19 mouse cellular contexts compared by ENCODE assay signal in the genomic region with DNA sequence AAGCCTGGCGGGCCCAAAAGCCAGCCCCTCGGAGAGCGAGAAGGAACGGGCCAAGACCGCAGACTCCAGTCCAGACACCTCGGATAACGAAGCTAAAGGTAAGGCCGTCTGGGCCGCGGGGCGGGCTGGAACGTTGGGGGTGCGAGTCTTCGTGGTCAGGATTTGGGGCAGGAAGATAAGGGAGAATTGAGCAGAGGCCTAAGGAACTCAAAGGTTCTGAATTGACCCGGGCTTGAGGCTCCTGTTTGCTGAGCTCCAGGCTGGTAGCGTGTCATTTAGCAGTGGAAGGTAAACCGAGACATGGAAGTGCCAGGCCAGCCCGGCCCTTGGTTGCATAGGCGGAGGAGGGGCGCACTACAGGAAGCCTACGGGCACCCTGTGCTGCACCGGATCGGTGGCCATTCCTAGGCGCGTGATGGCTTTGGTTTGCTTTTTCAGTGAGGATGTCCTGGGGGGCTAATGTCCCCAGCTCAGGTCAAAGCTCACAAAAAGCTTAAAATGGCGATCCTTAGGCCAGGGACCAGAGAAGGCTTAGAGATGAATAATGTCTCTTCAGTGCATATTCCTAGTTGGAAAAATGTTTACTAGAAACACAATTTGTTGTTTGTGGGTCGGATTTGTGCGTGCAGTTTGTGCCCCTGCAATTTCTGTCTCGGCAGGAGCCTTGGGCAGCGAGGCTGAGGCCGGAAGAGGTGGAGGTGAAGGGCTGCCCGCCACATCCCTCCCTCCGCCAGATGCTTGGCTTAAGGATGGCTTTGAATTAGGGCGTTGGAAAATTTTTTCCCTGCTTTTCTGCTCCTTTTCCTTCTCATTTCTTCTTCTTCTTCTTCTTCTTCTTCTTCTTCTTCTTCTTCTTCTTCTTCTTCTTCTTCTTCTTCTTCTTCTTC. TPM values are rescaled to one million over a fixed set of nuclear protein-coding genes. Genes with fewer than 3 reads are reported as not detected.
DNase-seq lines count a peak whose midpoint lies in the region; ATAC-seq and TF ChIP-seq lines count a peak whose summit lies in the region.
"Had no signal": no experiment of that assay in that cellular context is flagged by ENCODE, and none has a peak within 500 bp of the region (broad histone marks: within the 10 kb centered on the region; RNA-seq: fewer than 3 reads in every experiment).

No protein-coding gene starts in this region.

- no peak overlapping the region for H3K4me2 ChIP-seq in liver, embryonic 11.5 days
- H3K4me2 ChIP-seq in liver, postnatal 0 days (ENCODE audit: low read depth, low read length) = no peak overlapping the region
- peak overlapping the region; percentile 94 for H3K4me2 ChIP-seq in neural tube, embryonic 14.5 days (ENCODE audit: low read depth, low read length)
- H3K4me2 ChIP-seq: forebrain, embryonic 15.5 days; hindbrain, embryonic 12.5 days had no signal

- H3K9me3 ChIP-seq in liver, embryonic 11.5 days (ENCODE audit: control insufficient read depth, low read length) = no peaks in the 10 kb centered on the region
- H3K9me3 ChIP-seq in liver, postnatal 0 days (ENCODE audit: low read length) = no peaks in the 10 kb centered on the region
- no peaks in the 10 kb centered on the region for H3K9me3 ChIP-seq in neural tube, embryonic 14.5 days (ENCODE audit: control insufficient read depth, low read length)
- H3K9me3 ChIP-seq: embryonic facial prominence, embryonic 15.5 days; forebrain, embryonic 15.5 days; hindbrain, embryonic 12.5 days had no signal

- peaks cover 3% of the 10 kb centered on the region; the same call in 1 of the 2 replicates for H3K4me1 ChIP-seq in liver, embryonic 11.5 days (replicated peaks; ENCODE audit: control insufficient read depth, insufficient read depth, low read length)
- H3K4me1 ChIP-seq in liver, postnatal 0 days (ENCODE audit: insufficient read depth) = no peaks in the 10 kb centered on the region
- peaks cover 9% of the 10 kb centered on the region; the same call in 1 of the 2 replicates for H3K4me1 ChIP-seq in neural tube, embryonic 14.5 days (ENCODE audit: control insufficient read depth, insufficient read depth, low read length)

- no peak for ATAC-seq in liver, embryonic 11.5 days (replicated peaks; ENCODE audit: low FRiP score)
- ATAC-seq in liver, postnatal 0 days = no peak
- 0 out of 2 replicates have a peak, but pooled peaks have one; percentile 13 for ATAC-seq in neural tube, embryonic 14.5 days (ENCODE audit: low read depth)
- ATAC-seq: CD4-positive, CD25-positive, alpha-beta regulatory T cell, adult 4 months; forebrain, embryonic 15.5 days had no signal

- TF ChIP-seq CTCF in liver, postnatal 0 days (IDR thresholded peaks at IDR 0.05; ENCODE audit: low read depth) = no peak

- 2% methylated on average over 34 of the region's 34 CpGs for WGBS in liver, embryonic 11.5 days
- 4% methylated on average over 34 of the region's 34 CpGs for WGBS in liver, postnatal 0 days (ENCODE audit: insufficient replicate concordance)
- 3% methylated on average over 34 of the region's 34 CpGs for WGBS in neural tube, embryonic 14.5 days

- H3K9ac ChIP-seq in liver, embryonic 11.5 days (ENCODE audit: low read depth, low read length) = no peak overlapping the region
- H3K9ac ChIP-seq in liver, postnatal 0 days (replicated peaks) = no peak overlapping the region
- H3K9ac ChIP-seq in neural tube, embryonic 14.5 days (replicated peaks; ENCODE audit: low read depth, low read length) = peak overlapping the region; percentile 82
- H3K9ac ChIP-seq: embryonic facial prominence, embryonic 15.5 days; forebrain, embryonic 15.5 days; hindbrain, embryonic 12.5 days had no signal

- no peak overlapping the region for H3K27ac ChIP-seq in liver, embryonic 11.5 days (ENCODE audit: low read depth, low read length)
- no peak overlapping the region for H3K27ac ChIP-seq in liver, postnatal 0 days (ENCODE audit: low read depth)
- peak overlapping the region; percentile 81 for H3K27ac ChIP-seq in neural tube, embryonic 14.5 days (ENCODE audit: low read depth, low read length)
- H3K27ac ChIP-seq: embryonic facial prominence, embryonic 15.5 days; forebrain, embryonic 15.5 days; hindbrain, embryonic 12.5 days had no signal

- H3K36me3 ChIP-seq in liver, embryonic 11.5 days (ENCODE audit: control insufficient read depth, insufficient read depth, low read length) = no peaks in the 10 kb centered on the region
- no peaks in the 10 kb centered on the region for H3K36me3 ChIP-seq in liver, postnatal 0 days (replicated peaks; ENCODE audit: insufficient read depth, low read length)
- no peaks in the 10 kb centered on the region for H3K36me3 ChIP-seq in neural tube, embryonic 14.5 days (ENCODE audit: control insufficient read depth, insufficient read depth, low read length)
- H3K36me3 ChIP-seq: embryonic facial prominence, embryonic 15.5 days; forebrain, embryonic 15.5 days; hindbrain, embryonic 12.5 days had no signal

- peaks cover 99% of the 10 kb centered on the region for H3K27me3 ChIP-seq in liver, embryonic 11.5 days (replicated peaks; ENCODE audit: control insufficient read depth, insufficient read depth, low read length)
- H3K27me3 ChIP-seq in liver, postnatal 0 days (ENCODE audit: insufficient read depth, low read length) = peaks cover 100% of the 10 kb centered on the region
- H3K27me3 ChIP-seq in neural tube, embryonic 14.5 days (ENCODE audit: control insufficient read depth, insufficient read depth, low read length) = peaks cover 13% of the 10 kb centered on the region

- peak; percentile 38 for DNase-seq in liver, embryonic 11.5 days (ENCODE audit: low spot score)
- DNase-seq in liver, postnatal 0 days = no peak
- DNase-seq in ZHBTc4 (ENCODE audit: low read depth, low spot score) = peak; percentile 54
- DNase-seq in kidney, postnatal 25 days = peak; percentile 48 to 70
- no peak for DNase-seq in cerebellum, adult 9-11 months
- DNase-seq in urinary bladder, adult 2 months (ENCODE audit: low spot score) = no peak
- DNase-seq: adrenal gland, postnatal 14 days; layer of hippocampus, adult 9-11 months; lung, postnatal 14 days; midbrain, embryonic 14.5 days; right cerebral cortex, postnatal 25 days; thymus, postnatal 14 days had no signal

- no peak for TF ChIP-seq EP300 in liver, postnatal 0 days (IDR thresholded peaks at IDR 0.05; ENCODE audit: low read depth)

- H3K4me3 ChIP-seq in liver, embryonic 11.5 days (ENCODE audit: low read depth, low read length) = no peak overlapping the region
- H3K4me3 ChIP-seq in liver, postnatal 0 days (ENCODE audit: low read depth, low read length) = no peak overlapping the region
- H3K4me3 ChIP-seq in neural tube, embryonic 14.5 days (ENCODE audit: low read depth, low read length) = peak overlapping the region; percentile 87
- H3K4me3 ChIP-seq: forebrain, embryonic 15.5 days had no signal

RNA-seq across cellular contexts. Expression of gene Hoxc5, which starts 0.5 kb away (rescaled TPM):
- polyA plus RNA-seq in liver, embryonic 11.5 days (2014; fragmentation: Nextera tagmentation; extraction: Ambion mirVana) = 4.1 and 5.3 TPM in 2 replicates
- not detected in 2 replicates for polyA plus RNA-seq in liver, postnatal 0 days (2015; fragmentation: Nextera tagmentation; extraction: Ambion mirVana)
- polyA plus RNA-seq in neural tube, embryonic 14.5 days (2014; fragmentation: Nextera tagmentation; extraction: Ambion mirVana) = 3.6 and 10.2 TPM in 2 replicates
- 0.60 and 1.4 TPM in 2 replicates for polyA plus RNA-seq in urinary bladder, adult 2 months (2012; rRNA removed)
- polyA plus RNA-seq: CD4-positive, CD25-positive, alpha-beta regulatory T cell, adult 4 months; forebrain, embryonic 15.5 days; liver, adult 2 months had no signal

RNA-seq across cellular contexts. Expression of gene Hoxc10, which starts 1.2 kb away (rescaled TPM):
- 0.18 and 0.43 TPM in 2 replicates for polyA plus RNA-seq in liver, embryonic 11.5 days (2014; fragmentation: Nextera tagmentation; extraction: Ambion mirVana)
- not detected in 2 replicates for polyA plus RNA-seq in liver, postnatal 0 days (2015; fragmentation: Nextera tagmentation; extraction: Ambion mirVana)
- 46.1 and 94.7 TPM in 2 replicates for polyA plus RNA-seq in neural tube, embryonic 14.5 days (2014; fragmentation: Nextera tagmentation; extraction: Ambion mirVana)
- polyA plus RNA-seq in urinary bladder, adult 2 months (2012; rRNA removed) = 2.2 and 2.6 TPM in 2 replicates
- polyA plus RNA-seq: CD4-positive, CD25-positive, alpha-beta regulatory T cell, adult 4 months; embryonic facial prominence, embryonic 15.5 days; forebrain, embryonic 15.5 days; heart, embryonic 14.5 days; hindbrain, embryonic 12.5 days; liver, adult 2 months; midbrain, embryonic 14.5 days had no signal

RNA-seq across cellular contexts. Expression of gene Hoxc9, which starts 8.5 kb away (rescaled TPM):
- polyA plus RNA-seq in liver, embryonic 11.5 days (2014; fragmentation: Nextera tagmentation; extraction: Ambion mirVana) = 0.22 and 0.49 TPM in 2 replicates
- not detected in 2 replicates for polyA plus RNA-seq in liver, postnatal 0 days (2015; fragmentation: Nextera tagmentation; extraction: Ambion mirVana)
- polyA plus RNA-seq in neural tube, embryonic 14.5 days (2014; fragmentation: Nextera tagmentation; extraction: Ambion mirVana) = 46.9 and 49.8 TPM in 2 replicates
- polyA plus RNA-seq in urinary bladder, adult 2 months (2012; rRNA removed) = 0.36 and 0.46 TPM in 2 replicates
- polyA plus RNA-seq: CD4-positive, CD25-positive, alpha-beta regulatory T cell, adult 4 months; embryonic facial prominence, embryonic 15.5 days; forebrain, embryonic 15.5 days; heart, embryonic 14.5 days; hindbrain, embryonic 12.5 days; liver, adult 2 months; midbrain, embryonic 14.5 days had no signal

RNA-seq across cellular contexts. Expression of gene Hoxc11, which starts 13.5 kb away (rescaled TPM):
- not detected in 2 replicates for polyA plus RNA-seq in liver, embryonic 11.5 days (2014; fragmentation: Nextera tagmentation; extraction: Ambion mirVana)
- polyA plus RNA-seq in liver, postnatal 0 days (2015; fragmentation: Nextera tagmentation; extraction: Ambion mirVana) = not detected in 2 replicates
- not detected in 2 replicates for polyA plus RNA-seq in neural tube, embryonic 14.5 days (2014; fragmentation: Nextera tagmentation; extraction: Ambion mirVana)
- 3.9 and 4.0 TPM in 2 replicates for polyA plus RNA-seq in urinary bladder, adult 2 months (2012; rRNA removed)
- polyA plus RNA-seq: CD4-positive, CD25-positive, alpha-beta regulatory T cell, adult 4 months; embryonic facial prominence, embryonic 15.5 days; forebrain, embryonic 15.5 days; heart, embryonic 14.5 days; hindbrain, embryonic 12.5 days; liver, adult 2 months; midbrain, embryonic 14.5 days had no signal

RNA-seq across cellular contexts. Expression of gene Hoxc8, which starts 22.7 kb away (rescaled TPM):
- polyA plus RNA-seq in liver, embryonic 11.5 days (2014; fragmentation: Nextera tagmentation; extraction: Ambion mirVana) = 1.3 and 1.9 TPM in 2 replicates
- not detected in 2 replicates for polyA plus RNA-seq in liver, postnatal 0 days (2015; fragmentation: Nextera tagmentation; extraction: Ambion mirVana)
- 50.1 and 136 TPM in 2 replicates for polyA plus RNA-seq in neural tube, embryonic 14.5 days (2014; fragmentation: Nextera tagmentation; extraction: Ambion mirVana)
- polyA plus RNA-seq in urinary bladder, adult 2 months (2012; rRNA removed) = 0.39 and 0.47 TPM in 2 replicates
- polyA plus RNA-seq: embryonic facial prominence, embryonic 15.5 days; forebrain, embryonic 15.5 days; heart, embryonic 14.5 days; hindbrain, embryonic 12.5 days; liver, adult 2 months; midbrain, embryonic 14.5 days had no signal

Comparison
In these comparisons a context has a peak if more than half of its experiments do, and no peak if none do; other contexts are left out.
1. DNase-seq: peak in liver, embryonic 11.5 days (single experiment), ZHBTc4 (single experiment) and kidney, postnatal 25 days (2 of 2); none in liver, postnatal 0 days (single experiment), cerebellum, adult 9-11 months (single experiment) and urinary bladder, adult 2 months (single experiment).
2. RNA of gene Hoxc10, which starts 1.2 kb away (polyA plus RNA-seq): 46.1 to 94.7 TPM in neural tube, embryonic 14.5 days; 2.2 to 2.6 TPM in urinary bladder, adult 2 months, 0.18 to 0.43 TPM in liver, embryonic 11.5 days and not detected in liver, postnatal 0 days; every median in the first group is over 10 times any median in the second.
3. RNA of gene Hoxc9, which starts 8.5 kb away (polyA plus RNA-seq): 46.9 to 49.8 TPM in neural tube, embryonic 14.5 days; 0.22 to 0.49 TPM in liver, embryonic 11.5 days, 0.36 to 0.46 TPM in urinary bladder, adult 2 months and not detected in liver, postnatal 0 days; every median in the first group is over 10 times any median in the second.